Comparison of ENCODE assay signal across 13 mouse cellular contexts in the genomic region with DNA sequence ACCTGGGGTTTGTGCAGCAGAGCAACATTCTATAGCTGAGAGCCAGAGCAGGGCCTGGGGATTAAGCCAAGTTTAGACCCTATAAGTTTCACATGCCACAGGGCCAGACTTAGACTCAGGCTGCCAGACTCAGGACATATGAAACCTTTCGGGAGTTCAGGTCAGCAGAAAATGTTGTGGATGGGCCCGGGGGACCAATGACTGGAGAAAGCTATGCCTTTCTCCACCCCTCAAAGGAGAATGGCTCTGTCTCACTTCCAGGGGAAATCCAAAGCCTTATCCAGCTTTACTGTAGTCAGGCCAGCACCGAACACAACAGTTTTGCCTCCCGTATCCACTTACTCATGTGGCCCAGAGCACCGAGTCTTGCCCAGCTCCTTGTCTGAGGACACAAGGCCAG. TPM values are rescaled to one million over a fixed set of nuclear protein-coding genes. Genes with fewer than 3 reads are reported as not detected.
DNase-seq lines count a peak whose midpoint lies in the region; ATAC-seq and TF ChIP-seq lines count a peak whose summit lies in the region.
"Had no signal": no experiment of that assay in that cellular context is flagged by ENCODE, and none has a peak within 500 bp of the region (broad histone marks: within the 10 kb centered on the region; RNA-seq: fewer than 3 reads in every experiment).

No protein-coding gene starts in this region.

- peaks cover 17% of the 10 kb centered on the region for H3K36me3 ChIP-seq in heart, embryonic 13.5 days
- H3K36me3 ChIP-seq in embryonic facial prominence, embryonic 13.5 days = no peaks in the 10 kb centered on the region
- H3K36me3 ChIP-seq in heart, embryonic 16.5 days (ENCODE audit: control insufficient read depth, insufficient read depth) = no peaks in the 10 kb centered on the region
- H3K36me3 ChIP-seq in forebrain, postnatal 0 days (ENCODE audit: insufficient read depth) = no peaks in the 10 kb centered on the region
- H3K36me3 ChIP-seq: hindbrain, embryonic 15.5 days had no signal

- peaks cover 27% of the 10 kb centered on the region for H3K4me1 ChIP-seq in heart, embryonic 13.5 days
- H3K4me1 ChIP-seq in embryonic facial prominence, embryonic 13.5 days = peaks cover 18% of the 10 kb centered on the region; the same call in 1 of the 2 replicates
- peaks cover 18% of the 10 kb centered on the region for H3K4me1 ChIP-seq in heart, embryonic 16.5 days (ENCODE audit: control insufficient read depth, insufficient read depth, low read length)
- H3K4me1 ChIP-seq in forebrain, postnatal 0 days (ENCODE audit: insufficient read depth) = no peaks in the 10 kb centered on the region
- H3K4me1 ChIP-seq: hindbrain, embryonic 15.5 days had no signal

- H3K27me3 ChIP-seq in heart, embryonic 13.5 days (replicated peaks) = no peaks in the 10 kb centered on the region
- H3K27me3 ChIP-seq in embryonic facial prominence, embryonic 13.5 days = no peaks in the 10 kb centered on the region
- H3K27me3 ChIP-seq in heart, embryonic 16.5 days (ENCODE audit: control insufficient read depth, insufficient read depth, low read length) = no peaks in the 10 kb centered on the region
- H3K27me3 ChIP-seq in forebrain, postnatal 0 days (ENCODE audit: insufficient read depth, low read length) = no peaks in the 10 kb centered on the region
- H3K27me3 ChIP-seq: hindbrain, embryonic 15.5 days had no signal

- no peak overlapping the region for H3K4me2 ChIP-seq in heart, embryonic 13.5 days
- H3K4me2 ChIP-seq in embryonic facial prominence, embryonic 13.5 days = no peak overlapping the region
- no peak overlapping the region for H3K4me2 ChIP-seq in heart, embryonic 16.5 days (ENCODE audit: low read depth, low read length)
- no peak overlapping the region for H3K4me2 ChIP-seq in forebrain, postnatal 0 days (ENCODE audit: low read depth)
- H3K4me2 ChIP-seq: hindbrain, embryonic 15.5 days had no signal

- DNase-seq in heart, postnatal 25 days (ENCODE audit: low spot score) = no peak
- DNase-seq in 3T3-L1 (ENCODE audit: low read depth, low spot score) (peak; percentile 82), MN1 (ENCODE audit: low spot score) (no peak)
- no peak for DNase-seq in forebrain, postnatal 0 days
- no peak for DNase-seq in left cerebral cortex, postnatal 4 days
- DNase-seq: cerebellum, postnatal 10 days; kidney, postnatal 14 days had no signal

- 63% methylated on average over 5 of the region's 5 CpGs for WGBS in heart, embryonic 13.5 days
- WGBS in embryonic facial prominence, embryonic 13.5 days = 51% methylated on average over 5 of the region's 5 CpGs
- 61% methylated on average over 5 of the region's 5 CpGs for WGBS in heart, embryonic 16.5 days
- WGBS in forebrain, postnatal 0 days = 77% methylated on average over 5 of the region's 5 CpGs

- H3K9ac ChIP-seq in heart, embryonic 13.5 days = peak overlapping the region; percentile 30; the same call in 1 of the 2 replicates
- no peak overlapping the region for H3K9ac ChIP-seq in embryonic facial prominence, embryonic 13.5 days
- no peak overlapping the region for H3K9ac ChIP-seq in heart, embryonic 16.5 days (ENCODE audit: low read length)
- no peak overlapping the region for H3K9ac ChIP-seq in forebrain, postnatal 0 days
- H3K9ac ChIP-seq: hindbrain, embryonic 15.5 days had no signal

- peak overlapping the region; percentile 79 for H3K27ac ChIP-seq in heart, embryonic 13.5 days (replicated peaks)
- H3K27ac ChIP-seq in embryonic facial prominence, embryonic 13.5 days = peak overlapping the region; percentile 55
- H3K27ac ChIP-seq in heart, embryonic 16.5 days (ENCODE audit: low read length) = peak overlapping the region; percentile 44; the same call in 1 of the 2 replicates
- H3K27ac ChIP-seq in forebrain, postnatal 0 days (ENCODE audit: low read depth, low read length) = no peak overlapping the region
- H3K27ac ChIP-seq: hindbrain, embryonic 15.5 days had no signal

- intact Hi-C loops in heart, postnatal 25 days (cut with DNase I) = no loop called here
- intact Hi-C loops in left cerebral cortex, postnatal 4 days (cut with DNase I) = no loop called here

- no peak overlapping the region for H3K4me3 ChIP-seq in heart, embryonic 13.5 days
- no peak overlapping the region for H3K4me3 ChIP-seq in embryonic facial prominence, embryonic 13.5 days
- H3K4me3 ChIP-seq in heart, embryonic 16.5 days (ENCODE audit: low read length) = no peak overlapping the region
- H3K4me3 ChIP-seq in forebrain, postnatal 0 days (ENCODE audit: low read depth, low read length) = no peak overlapping the region
- H3K4me3 ChIP-seq: hindbrain, embryonic 15.5 days had no signal

- no peak for TF ChIP-seq CTCF in forebrain, postnatal 0 days (IDR thresholded peaks at IDR 0.05; ENCODE audit: low read depth)

- no peak for ATAC-seq in heart, embryonic 13.5 days (ENCODE audit: extremely low read depth, insufficient number of reproducible peaks, low FRiP score, low TSS enrichment)
- no peak for ATAC-seq in embryonic facial prominence, embryonic 13.5 days (ENCODE audit: insufficient number of reproducible peaks, insufficient read depth, low FRiP score, low TSS enrichment, low read depth)
- ATAC-seq in heart, embryonic 16.5 days (replicated peaks; ENCODE audit: extremely low read depth, insufficient read depth, low FRiP score) = no peak
- ATAC-seq in forebrain, postnatal 0 days = no peak
- ATAC-seq: CD4-positive, CD25-positive, alpha-beta regulatory T cell, adult 4 months; forebrain, embryonic 14.5 days had no signal

- H3K9me3 ChIP-seq in heart, embryonic 13.5 days = no peaks in the 10 kb centered on the region; the same call in 1 of the 2 replicates
- H3K9me3 ChIP-seq in embryonic facial prominence, embryonic 13.5 days = peaks cover 4% of the 10 kb centered on the region; the same call in 1 of the 2 replicates
- no peaks in the 10 kb centered on the region for H3K9me3 ChIP-seq in heart, embryonic 16.5 days (replicated peaks; ENCODE audit: control insufficient read depth, low read length)
- H3K9me3 ChIP-seq in forebrain, postnatal 0 days (ENCODE audit: low read length) = no peaks in the 10 kb centered on the region
- H3K9me3 ChIP-seq: hindbrain, embryonic 15.5 days had no signal

RNA-seq across cellular contexts. Expression of a gene that starts 18.7 kb away (rescaled TPM):
- polyA plus RNA-seq in heart, embryonic 13.5 days (2015; fragmentation: Nextera tagmentation; extraction: Ambion mirVana) = 2.8 and 3.4 TPM in 2 replicates
- 1 to 10 TPM; 7.8 to 9.2 TPM for total RNA-seq in heart, postnatal 25 days (2021)
- 0.76 and 0.79 TPM in 2 replicates for polyA plus RNA-seq in embryonic facial prominence, embryonic 13.5 days (2015; fragmentation: Nextera tagmentation; extraction: Ambion mirVana)
- polyA plus RNA-seq in heart, embryonic 16.5 days (2015; fragmentation: Nextera tagmentation; extraction: Ambion mirVana) = 3.3 and 3.8 TPM in 2 replicates
- 10.7 and 10.9 TPM in 2 replicates for total RNA-seq in forebrain, postnatal 0 days (2014; rRNA removed)
- 3.8 and 7.0 TPM in 2 replicates for polyA plus RNA-seq in forebrain, postnatal 0 days (2015; fragmentation: Nextera tagmentation; extraction: Ambion mirVana)
- total RNA-seq in left cerebral cortex, postnatal 4 days (2021) = 10 to 100 TPM; 25.6 to 27.7 TPM
- polyA plus RNA-seq: CD4-positive, CD25-positive, alpha-beta regulatory T cell, adult 4 months had no signal
